Mouse (Mus musculus): ENCODE results near the gene Rbfox1.

Rbfox1 gene

DNA sequence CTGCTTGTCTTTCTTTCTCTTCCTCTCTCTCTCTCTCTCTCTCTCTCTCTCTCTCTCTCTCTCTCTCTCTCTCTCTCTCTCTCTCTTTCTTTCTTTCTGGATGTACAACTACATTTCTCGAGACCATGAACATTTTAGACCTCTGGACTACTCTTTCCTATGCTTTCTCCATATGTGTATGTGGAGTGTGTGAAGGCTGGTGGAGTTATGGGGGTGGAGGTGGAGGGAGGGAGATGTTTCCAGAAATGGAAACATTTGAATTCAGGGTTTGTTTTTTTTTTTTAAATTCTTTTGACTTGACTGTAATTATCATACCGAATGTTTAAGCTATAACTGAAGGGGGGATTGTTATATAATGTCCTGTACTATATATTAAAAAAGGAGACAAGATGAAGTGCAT, 1338.1 kb downstream of the Rbfox1 start:
- DNase-seq (ENCODE audit: low spot score in 2 of 2): no peak

DNA sequence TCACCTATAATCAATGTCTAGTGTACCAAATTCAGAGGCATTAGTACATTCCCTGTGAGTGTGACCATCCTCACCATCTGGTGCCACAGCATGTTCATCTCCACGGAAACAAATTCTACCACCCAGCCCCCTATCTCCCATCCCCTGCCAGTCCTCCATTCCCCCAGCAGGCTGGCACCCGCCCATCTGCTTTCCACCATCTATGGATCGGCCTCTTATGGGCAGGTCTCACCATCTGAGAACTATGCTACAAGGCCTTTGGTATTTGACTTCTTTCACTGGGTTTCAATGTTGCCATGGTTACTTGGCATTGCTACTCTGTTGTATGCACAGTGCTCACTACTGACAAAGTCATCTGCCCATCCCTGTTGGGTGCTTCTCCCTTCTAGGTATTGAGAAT, 1340.8 kb downstream of the Rbfox1 start:
- DNase-seq (ENCODE audit: low spot score in 2 of 2): no peak

DNA sequence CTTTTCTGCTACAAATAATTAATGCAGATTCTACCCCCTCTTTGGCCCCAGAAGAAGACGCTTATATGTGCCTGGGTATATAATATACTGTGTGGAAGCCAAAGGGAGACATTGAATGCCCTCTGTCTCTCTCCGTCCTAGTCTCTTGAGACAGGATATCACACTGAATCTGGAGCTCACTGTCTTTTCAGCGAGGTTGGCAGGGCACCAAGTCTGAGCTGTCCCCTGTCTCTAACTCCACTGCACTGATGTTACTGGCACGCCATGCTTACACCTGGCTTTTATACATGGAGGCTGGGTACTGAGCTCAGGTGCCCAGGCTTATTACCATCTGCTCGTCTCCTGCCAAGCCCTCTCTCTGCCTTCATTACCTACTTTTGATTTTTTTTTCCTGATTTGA, 1343.1 kb downstream of the Rbfox1 start:
- DNase-seq (ENCODE audit: low spot score in 2 of 2): no peak

DNA sequence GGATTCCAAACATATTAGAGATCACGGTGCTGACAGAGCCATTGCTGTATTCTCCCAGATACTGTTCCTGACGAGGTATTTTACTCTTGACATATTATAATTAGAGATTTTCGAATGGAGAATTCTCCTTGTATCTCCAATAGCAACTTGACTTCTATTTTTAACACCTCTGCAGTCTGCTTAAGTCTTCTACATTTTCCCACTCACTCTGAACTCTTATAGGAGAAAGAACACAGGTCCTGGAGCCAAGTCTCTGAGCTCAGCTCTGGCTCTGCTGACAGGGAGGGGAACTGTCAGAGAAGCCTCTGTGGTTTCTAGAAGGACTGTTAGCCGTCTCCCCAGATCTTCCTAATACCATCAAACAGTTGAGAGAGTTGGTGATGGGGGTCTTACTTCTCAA, 1344.1 kb downstream of the Rbfox1 start:
- DNase-seq (ENCODE audit: low spot score in 2 of 2): no peak

DNA sequence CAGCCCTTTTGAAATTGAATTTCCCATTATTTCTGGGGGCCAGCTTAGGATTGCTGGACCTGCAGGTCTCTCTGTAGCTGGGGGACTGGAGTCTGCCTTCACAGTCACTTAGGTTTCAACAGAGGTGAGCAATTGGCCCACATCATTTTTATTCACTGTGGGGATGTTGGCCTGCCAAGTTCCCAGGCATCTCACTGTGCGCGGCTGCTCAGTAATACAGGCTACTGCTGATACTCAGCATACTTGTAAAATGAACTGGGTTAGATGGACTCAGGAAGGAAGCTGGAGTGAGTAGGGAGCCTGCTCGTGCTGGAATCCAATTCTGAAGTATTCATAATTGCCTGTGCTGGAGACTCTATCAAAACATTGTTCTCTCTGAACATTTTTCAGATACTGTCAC, 1356.5 kb downstream of the Rbfox1 start:
- DNase-seq (ENCODE audit: low spot score in 2 of 2): no peak

DNA sequence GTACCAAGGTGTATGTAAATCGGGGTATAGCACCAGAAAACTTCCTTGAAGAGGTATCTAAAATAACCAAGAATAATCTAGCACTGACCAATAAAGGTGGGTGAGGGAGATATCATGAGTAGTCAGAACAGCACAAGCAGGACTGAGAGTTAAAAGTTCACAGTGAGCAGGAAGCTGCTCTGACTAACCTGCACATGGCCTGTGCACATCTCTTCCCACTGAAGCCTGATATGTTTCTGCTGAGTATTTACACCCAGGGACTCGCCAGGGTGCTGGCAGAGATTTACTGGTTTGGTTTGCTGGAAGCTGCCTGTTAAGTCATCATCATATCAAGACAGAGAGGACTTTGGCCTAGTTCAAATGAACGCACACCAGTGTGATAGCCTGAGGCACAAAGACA, 1357.3 kb downstream of the Rbfox1 start:
- no peak for DNase-seq (ENCODE audit: low spot score in 2 of 2)

DNA sequence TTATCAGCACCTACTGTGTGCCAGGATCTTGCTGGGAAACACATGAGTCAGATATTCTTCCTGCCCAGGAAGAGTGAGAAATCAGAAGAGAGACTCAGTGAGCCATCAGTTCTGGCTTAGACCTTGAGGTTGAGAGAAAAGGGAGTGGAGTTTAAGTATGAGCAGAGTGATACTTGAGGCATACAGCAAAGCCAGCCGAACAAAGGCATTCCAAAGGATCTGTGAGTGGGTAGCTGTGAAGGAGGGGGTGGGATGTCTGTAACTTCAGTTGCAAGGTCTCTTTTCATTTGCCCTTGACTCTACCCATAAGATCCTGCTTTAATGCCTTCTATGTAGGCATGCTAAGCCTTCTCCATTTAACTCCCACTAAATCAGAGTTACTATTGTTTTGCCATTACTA, 1359.2 kb downstream of the Rbfox1 start:
- DNase-seq (ENCODE audit: low spot score in 2 of 2): no peak

DNA sequence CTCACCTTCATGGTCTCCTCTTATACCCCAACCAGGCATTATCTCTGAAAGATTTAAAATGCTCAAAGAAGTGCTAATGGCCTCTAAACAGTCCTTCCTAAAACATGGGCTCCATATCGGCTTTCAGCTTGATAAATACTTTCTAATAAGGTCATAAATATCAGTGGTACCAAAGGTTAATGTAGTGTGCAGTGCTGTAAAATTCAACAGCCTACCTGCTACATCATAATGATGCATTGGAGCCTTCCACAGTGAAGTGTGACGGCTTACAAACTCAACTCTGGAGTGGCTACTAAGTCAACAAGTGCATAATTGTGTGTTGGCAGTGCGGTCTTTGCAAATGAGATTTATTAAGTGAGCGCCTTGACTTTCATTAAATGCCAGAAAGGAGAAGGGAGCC, 1366.5 kb downstream of the Rbfox1 start:
- no peak for DNase-seq (ENCODE audit: low spot score in 2 of 2)

DNA sequence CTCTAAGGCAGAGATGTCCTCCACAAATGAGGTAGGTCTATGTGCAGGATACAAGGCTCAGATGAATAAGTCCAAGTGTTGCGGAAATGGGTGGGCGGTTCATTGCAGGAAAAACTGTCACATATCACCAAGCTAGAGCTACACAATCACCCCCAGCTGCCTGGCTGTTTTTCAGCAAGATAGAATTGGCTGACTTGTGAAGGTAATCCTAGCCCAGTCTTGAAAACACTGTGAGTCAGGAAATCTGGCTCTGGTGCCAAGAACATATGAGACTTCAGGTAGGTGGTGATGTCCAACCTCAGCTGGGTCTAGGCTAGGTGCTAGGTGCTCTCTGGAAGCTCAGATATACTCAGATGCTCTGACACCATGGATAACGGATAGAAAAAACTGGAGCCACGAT, 1372.2 kb downstream of the Rbfox1 start:
- DNase-seq (ENCODE audit: low spot score in 2 of 2): no peak

DNA sequence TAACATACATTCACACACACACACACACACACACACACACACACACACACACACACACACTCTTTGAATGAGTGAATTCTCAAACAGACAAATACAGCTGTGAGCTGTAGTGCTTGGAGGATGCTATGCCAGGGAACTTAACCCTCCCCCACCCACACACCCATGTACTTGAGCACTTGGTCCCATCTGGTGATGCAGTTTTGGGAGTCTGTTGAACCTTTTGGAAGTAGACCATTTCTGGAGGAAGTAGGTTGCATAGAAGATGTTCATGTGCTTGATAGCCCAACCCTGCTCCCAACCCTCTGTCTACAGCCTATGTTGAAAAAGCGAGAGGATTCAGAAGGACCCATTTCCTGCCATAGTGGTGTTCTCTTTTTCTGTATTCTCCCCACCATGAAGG, 1378.1 kb downstream of the Rbfox1 start:
- no peak for DNase-seq (ENCODE audit: low spot score in 2 of 2)

DNA sequence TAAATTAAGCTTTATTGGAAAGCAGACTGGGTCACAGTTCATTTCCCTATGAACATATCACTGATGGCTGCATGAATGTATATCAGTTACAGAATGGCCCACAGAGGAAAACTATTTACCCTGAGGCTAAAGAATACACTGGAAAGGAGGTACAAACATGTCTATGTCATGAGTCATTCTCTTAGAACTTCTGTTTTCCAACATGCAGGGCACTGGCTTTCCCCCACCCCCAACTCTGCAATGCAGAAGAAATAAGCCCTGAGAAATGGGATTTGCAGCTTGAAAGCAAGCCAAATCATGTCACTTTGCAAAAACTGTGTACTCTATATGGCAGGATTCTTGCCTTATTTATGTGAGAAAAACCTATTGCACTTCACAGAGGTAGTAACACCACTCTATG, 1380.6 kb downstream of the Rbfox1 start:
- DNase-seq (ENCODE audit: low spot score in 2 of 2): no peak

DNA sequence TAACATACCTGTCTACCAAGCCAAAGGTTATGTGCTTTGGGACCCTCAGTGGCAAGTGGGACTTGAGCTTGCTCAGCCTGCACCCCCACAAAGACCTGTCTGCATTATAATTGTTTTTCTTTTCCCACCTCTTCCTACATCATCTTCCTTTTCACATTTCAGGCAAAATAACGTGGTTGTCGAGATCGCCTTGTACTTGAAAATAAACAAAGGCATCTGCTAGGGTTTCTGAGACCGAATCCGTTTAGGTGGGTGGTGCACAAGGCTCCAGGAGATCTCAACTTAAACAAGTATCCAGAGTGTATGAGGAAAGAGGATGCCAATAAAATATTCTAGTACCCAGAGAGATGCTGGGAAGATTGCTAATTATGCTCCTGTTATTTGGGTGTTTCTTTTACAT, 1390.3 kb downstream of the Rbfox1 start:
- no peak for DNase-seq (ENCODE audit: low spot score in 2 of 2)

DNA sequence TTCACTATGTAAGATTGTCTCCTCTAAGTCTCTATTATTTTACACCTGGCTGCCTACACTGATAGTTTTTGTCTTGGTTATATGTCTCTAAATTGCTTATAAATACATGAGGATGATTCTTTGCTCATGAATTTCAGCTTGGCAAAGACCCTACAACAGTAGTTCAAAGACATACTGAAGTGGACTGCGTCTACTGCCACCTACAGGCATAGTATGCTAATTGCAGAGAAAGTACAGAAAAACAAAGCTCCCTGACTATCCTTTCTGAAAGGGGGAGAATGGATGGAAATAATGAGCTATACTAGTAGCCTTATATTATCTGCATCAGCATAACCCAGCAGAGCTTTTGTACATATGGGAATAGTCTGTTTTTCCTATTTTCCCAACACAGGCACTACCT, 1390.7 kb downstream of the Rbfox1 start:
- no peak for DNase-seq (ENCODE audit: low spot score in 2 of 2)

DNA sequence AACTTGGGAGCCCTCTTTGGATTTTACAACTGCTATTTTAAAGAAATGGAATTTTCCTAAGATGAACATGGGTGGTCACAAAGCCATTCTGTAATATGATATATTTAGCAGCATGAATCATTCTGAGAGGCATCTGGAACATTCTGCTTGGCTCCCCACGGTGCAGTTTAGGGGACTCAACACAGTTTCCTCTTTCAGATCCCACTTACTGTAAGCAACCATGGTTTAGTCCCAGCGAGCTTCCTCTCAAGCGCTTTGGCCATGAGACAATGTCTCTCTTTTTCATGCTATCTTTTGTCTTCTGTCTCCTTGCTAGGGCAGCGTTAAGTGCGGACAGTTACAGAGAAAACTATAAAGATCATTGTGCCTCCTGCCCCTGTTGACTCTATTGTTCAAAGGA, 1394.4 kb downstream of the Rbfox1 start:
- no peak for DNase-seq (ENCODE audit: low spot score in 2 of 2)

DNA sequence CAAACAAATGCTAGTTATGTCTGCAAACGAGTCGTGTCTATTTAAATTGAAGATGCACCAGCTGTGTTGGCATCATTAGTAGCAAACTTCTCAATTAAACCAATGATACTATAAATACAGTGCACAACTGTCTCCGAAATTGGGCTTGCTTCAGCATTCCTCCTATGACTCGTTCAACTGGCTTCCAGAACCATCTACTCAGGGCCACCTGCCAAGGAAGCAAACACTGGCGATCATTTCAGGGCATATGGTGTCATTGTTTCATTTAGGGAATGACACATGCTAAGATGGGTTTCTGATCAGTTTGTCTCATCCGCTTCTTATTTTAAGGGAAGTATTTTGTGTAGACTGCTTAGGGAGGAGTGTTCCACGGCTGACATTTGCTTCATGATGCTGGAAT, 1397.1 kb downstream of the Rbfox1 start:
- DNase-seq (ENCODE audit: low spot score in 2 of 2): no peak

DNA sequence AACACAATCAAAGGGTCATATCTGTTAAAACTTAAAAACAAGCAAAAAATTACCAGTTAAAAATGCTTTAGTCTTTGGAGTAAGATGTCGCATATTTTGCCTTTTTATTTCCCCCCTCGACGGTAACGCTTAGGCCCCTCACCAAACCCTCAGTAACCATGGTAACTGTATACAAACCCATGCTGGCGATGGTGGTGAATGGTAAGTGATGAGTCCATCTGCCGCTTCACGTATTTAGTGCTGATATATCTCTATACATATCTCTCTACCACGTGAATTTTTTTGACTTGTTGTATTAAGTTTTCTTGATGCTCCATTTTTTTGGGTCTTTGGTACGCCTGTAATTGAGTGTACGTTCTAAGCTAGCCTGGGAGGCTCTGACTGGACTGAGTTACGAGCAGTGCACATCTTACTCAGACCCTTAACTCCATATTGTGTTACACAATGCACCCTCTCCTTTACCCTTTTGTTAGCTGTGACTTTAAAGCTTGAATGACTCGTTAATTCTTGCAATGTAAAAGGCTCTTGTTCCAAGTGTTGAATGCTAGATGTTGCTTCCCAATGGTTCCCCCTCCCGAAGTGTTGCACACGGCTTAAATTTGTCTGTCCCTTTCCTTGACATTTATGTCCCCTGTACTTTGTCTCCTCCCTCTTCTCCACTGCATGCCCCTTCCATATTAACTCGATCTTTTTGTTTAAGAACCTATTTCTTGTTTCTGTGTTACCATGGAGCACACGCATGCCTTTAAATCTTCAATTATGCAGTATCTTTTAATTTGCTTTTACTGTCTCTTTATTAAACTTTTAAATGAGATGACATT, 1408.0 kb downstream of the Rbfox1 start:
- no peak for DNase-seq (ENCODE audit: low spot score in 2 of 2)

DNA sequence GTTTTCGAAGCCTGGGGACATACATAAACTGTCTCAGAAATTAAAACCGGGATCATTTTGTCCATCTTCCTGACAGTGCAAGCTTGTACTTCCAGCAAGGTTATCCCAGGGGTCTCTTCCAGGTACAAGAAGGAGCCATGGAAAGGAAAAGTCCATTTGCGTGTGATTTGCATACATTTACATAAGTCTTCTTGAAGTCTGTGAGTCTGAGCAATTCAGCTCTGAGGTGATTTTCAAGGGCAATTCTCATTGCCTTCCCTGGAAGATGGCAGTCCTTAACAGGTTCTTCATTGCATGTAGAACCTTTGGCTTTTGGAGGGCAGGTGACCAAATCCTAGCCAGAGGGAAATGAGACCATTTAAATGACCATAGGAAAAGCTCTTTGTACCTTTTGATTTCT, 1417.3 kb downstream of the Rbfox1 start:
- DNase-seq (ENCODE audit: low spot score in 2 of 2): no peak

DNA sequence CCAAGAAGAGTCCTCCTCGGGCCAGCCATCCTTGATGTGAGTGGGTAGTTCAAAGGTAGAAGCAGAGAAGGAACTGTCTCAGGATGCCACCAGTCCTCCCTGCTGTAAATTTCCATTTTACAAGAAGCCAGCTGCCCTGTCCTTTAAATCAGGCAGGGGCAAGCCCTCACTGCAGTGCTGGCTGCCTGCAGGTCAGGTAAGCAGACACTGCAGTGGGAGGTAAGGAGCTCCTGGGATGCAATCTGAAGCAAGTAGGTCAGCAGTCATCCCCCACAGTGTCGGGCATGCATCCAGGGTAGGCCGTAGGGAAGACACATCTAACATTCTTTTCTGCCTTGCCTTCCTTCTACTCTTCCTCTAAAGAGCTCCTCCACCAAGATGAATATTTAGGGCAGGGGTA, 1444.0 kb downstream of the Rbfox1 start:
- DNase-seq (ENCODE audit: low spot score in 2 of 2): no peak

DNA sequence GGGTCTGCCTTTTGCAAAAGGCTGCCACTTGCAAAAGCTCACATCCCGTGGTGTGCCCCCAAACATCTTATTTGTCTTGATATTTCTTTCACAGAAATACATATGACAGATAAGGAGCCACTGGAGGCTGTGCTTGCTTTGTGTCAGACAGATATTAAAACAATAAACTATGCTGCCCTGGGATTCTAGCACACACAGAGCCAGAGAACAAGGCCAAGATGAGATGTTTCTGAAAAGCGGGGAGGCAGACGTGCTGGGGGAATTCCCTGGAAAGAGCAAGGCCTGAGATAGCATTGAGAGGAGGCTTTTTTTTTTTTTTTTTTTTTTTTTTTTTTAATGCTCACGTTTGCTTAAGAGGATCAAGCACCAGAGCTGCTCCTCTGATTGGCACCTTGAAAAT, 1456.0 kb downstream of the Rbfox1 start:
- DNase-seq (ENCODE audit: low spot score in 2 of 2): no peak

DNA sequence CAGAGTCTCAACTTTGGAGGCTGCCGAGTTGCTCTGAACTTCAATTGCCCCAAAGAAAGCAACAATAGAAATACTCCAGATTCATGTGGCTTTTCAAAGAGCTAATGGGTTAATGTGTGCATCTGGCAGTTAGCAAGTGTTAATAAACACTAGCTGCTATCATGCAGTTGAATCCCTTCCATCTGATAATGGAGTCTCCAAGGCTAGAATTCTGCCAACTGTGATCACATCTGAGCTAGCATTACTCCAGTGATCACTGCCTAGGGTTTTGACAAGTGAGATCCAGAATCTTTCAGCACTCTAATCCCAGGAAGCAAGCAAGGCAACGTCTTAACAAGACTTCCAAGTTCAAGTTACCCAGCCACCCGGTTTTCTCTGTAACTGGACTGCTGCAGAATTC, 1460.1 kb downstream of the Rbfox1 start:
- no peak for DNase-seq (ENCODE audit: low spot score in 2 of 2)

DNA sequence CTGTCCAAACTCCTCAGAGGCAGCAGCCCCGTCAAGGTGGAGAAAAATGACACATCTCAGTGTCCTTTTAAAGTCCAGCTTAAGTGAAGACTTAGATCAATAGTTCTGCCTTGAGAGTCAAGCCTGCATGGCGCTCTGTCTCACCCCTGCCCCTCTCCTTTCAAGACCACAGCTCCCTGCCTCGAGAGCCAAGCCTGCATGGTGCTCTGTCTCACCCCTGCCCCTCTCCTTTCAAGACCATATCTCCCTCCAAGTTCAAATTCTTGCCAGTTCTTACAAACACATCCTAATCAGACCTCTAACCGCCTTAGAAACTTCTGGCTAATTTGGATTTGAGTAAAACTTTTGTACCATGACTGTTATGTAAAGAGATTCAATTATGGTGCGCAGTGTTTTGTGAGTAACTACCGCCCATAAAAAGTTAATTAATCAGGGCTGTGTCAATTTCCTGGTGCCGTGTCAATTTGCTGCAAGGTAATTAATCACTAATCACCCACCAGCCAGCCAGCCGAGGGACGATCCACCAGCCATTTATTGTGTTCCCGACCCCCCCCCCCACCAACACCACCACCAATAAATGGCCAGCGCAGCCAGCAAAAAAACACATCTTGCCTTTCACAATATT, 1461.0 kb downstream of the Rbfox1 start:
- no peak for DNase-seq (ENCODE audit: low spot score in 2 of 2)

DNA sequence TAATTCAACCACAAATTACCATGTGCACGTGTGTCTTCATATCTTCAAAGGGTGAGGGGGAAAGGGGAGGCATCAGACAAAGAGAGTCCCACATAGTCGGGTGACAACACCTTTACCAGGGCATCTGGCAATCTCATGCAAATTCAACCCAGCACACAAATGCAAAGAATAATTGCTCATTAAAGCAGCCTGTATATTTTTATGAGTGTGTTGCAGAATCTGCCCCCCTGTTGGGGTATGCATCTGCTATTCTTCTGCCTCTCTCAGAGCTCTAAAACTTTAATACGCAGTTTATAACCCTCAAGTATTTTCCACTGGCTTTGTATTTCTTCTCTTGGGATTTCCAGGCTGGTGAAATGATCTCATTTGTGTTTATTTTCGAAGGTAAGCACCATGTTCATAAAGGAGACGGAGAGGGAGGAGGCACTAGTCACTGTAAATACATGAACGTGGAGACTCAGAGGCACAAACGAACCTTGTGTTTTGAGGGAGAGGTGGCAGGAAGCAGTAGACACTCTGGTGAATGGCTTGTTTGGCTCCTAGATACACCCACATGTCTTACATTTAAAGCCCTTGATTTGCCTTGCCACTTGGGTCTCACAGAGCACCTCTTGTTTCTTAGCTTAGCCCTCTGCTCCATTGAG, 1462.5 kb downstream of the Rbfox1 start:
- no peak for DNase-seq (ENCODE audit: low spot score in 2 of 2)

DNA sequence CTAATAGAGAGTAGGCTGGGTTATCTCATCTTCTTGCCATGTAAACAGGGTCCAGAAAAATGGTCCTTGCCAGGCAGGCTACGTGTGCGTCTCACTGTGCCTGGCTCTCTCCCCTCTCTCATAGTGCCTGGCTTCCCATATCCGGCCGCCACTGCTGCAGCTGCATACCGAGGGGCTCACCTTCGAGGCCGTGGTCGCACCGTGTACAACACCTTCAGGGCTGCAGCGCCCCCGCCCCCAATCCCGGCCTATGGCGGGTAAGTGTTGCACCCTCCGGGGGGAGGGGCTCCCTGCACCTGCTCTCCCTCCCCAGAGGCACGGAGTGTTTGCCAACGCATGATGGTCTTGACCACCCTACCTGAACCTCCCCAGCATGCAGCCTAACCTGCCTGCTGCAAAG, 1467.7 kb downstream of the Rbfox1 start:
- DNase-seq (ENCODE audit: low spot score in 2 of 2): no peak

All from spleen, postnatal 36 days (tissue).